Mouse (Mus musculus) ES-E14 (cell line): ENCODE data around the gene Efna2.

Experiments
- CHD2 ChIP-seq: IDR thresholded peaks from 2 replicates; pipeline ENCODE4 v1.6.1; 2014; ENCODE audit warnings: mild to moderate bottlenecking, low read depth, low read length, inconsistent platforms
- HCFC1 ChIP-seq: IDR thresholded peaks from 2 replicates; pipeline ENCODE4 v1.6.1; 2012; ENCODE audit warnings: low read length, inconsistent platforms, borderline replicate concordance; ENCODE audit not compliant: insufficient read depth
- ZC3H11A ChIP-seq: IDR thresholded peaks from 2 replicates; pipeline ENCODE4 v1.6.1; 2012; ENCODE audit warnings: low read depth, mild to moderate bottlenecking, inconsistent platforms, low read length, borderline replicate concordance
- ZNF384 ChIP-seq: IDR thresholded peaks from 2 replicates; pipeline ENCODE4 v1.6.1; 2012; ENCODE audit warnings: low read depth, low read length, inconsistent platforms

GRCm38 (mm10) chr10:80177441-80178279, 1.6 kb upstream of the Efna2 start:
- no peak for TF ChIP-seq ZNF384
- no peak for TF ChIP-seq CHD2
- no peak for TF ChIP-seq ZC3H11A
- TF ChIP-seq HCFC1 = no peak
